Mouse (Mus musculus) intestine, embryonic 14.5 days (tissue): Measurements from ENCODE around the gene Csf2. TPM values are rescaled to one million over a fixed set of nuclear protein-coding genes. Genes with fewer than 3 reads are reported as not detected.

Experiments
- ATAC-seq: fragments of 200-750 bp; cut with Nextera tagmentation; replicated peaks from 2 replicates; pipeline ENCODE4 v1.8.0; 2017; ENCODE audit warnings: low read depth, moderate number of reproducible peaks, moderate TSS enrichment, moderate library complexity; ENCODE audit not compliant: low FRiP score, low TSS enrichment
- DNase-seq: peaks from one replicate; pipeline ENCODE4 v3.0.0-alpha.2; 2018; ENCODE audit warnings: low spot score
- H3K27ac ChIP-seq: fragments of 300-500 bp; sonication (generic); 2 replicates; pipeline ENCODE4 v1.5.1; 2014; ENCODE audit warnings: low read depth, mild to moderate bottlenecking, control low read depth
- H3K27me3 ChIP-seq: fragments of 300-500 bp; sonication (generic); replicated peaks from 2 replicates; pipeline ENCODE4 v1.6.1; 2014; ENCODE audit warnings: low read length, control low read depth; ENCODE audit not compliant: control insufficient read depth, insufficient read depth
- H3K36me3 ChIP-seq: fragments of 300-500 bp; sonication (generic); 2 replicates; pipeline ENCODE4 v1.6.1; 2014; ENCODE audit warnings: low read length, control low read depth; ENCODE audit not compliant: control insufficient read depth, insufficient read depth
- H3K4me1 ChIP-seq: fragments of 300-500 bp; sonication (generic); replicated peaks from 2 replicates; pipeline ENCODE4 v1.6.1; 2014; ENCODE audit warnings: low read length, control low read depth, mixed read lengths; ENCODE audit not compliant: control insufficient read depth, insufficient read depth
- H3K4me2 ChIP-seq: fragments of 300-500 bp; sonication (generic); 2 replicates; pipeline ENCODE4 v1.6.1; 2014; ENCODE audit warnings: low read length
- H3K4me3 ChIP-seq: fragments of 300-500 bp; sonication (generic); 2 replicates; pipeline ENCODE4 v1.5.1; 2014; ENCODE audit warnings: low read depth, low read length, control low read depth, mixed read lengths
- H3K9ac ChIP-seq: fragments of 300-500 bp; sonication (generic); 2 replicates; pipeline ENCODE4 v1.6.1; 2014; ENCODE audit warnings: mild to moderate bottlenecking, low read length
- H3K9me3 ChIP-seq: fragments of 300-500 bp; sonication (generic); 2 replicates; pipeline ENCODE4 v1.6.1; 2016; ENCODE audit warnings: low read length, control low read depth; ENCODE audit not compliant: control insufficient read depth
- WGBS: fragments of 180-500 bp; shearing (Covaris S2); extraction: QIAGEN DNeasy Blood & Tissue Kit; methylation state at CpG from one replicate; pipeline ENCODE4 v1.1.7; 2014; 5-methylcytosine and 5-hydroxymethylcytosine counted together
- polyA plus RNA-seq: library from polyadenylated mRNA; unstranded; fragments of >200 nt; fragmentation: Nextera tagmentation; extraction: Ambion mirVana; gene quantifications from 2 replicates; pipeline ENCODE4 v1.2.1, GENCODE M21; 2014

Csf2 gene
- polyA plus RNA-seq, 1 experiment from 2014 or later, result 0.31 TPM

DNA sequence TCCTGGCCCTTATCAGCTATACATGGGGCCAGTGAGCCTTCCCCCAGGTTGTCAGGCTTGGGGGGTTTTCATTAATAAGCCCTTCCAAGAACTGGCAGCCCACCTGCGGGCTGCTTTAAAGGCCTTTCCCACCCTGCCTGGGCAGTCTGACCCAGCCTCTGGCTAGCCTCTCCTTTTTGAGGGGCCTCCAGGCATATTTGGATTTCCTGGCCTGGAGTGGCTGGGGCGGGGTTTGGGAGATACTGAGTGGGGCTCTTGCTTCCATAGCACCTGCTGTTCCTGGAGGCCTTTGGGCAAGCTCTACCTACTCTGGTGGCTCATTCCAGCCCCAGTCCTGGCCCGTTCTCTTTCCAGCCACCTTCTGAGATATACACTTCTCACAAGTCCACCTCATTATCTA is 281 bp upstream of the Csf2 start:
- Histone ChIP-seq H3K27me3 (no peaks in the 10 kb centered on the region), H3K9ac (no peak overlapping the region), H3K4me2 (no peak overlapping the region), H3K27ac (no peak overlapping the region), H3K9me3 (no peaks in the 10 kb centered on the region), H3K4me1 (no peaks in the 10 kb centered on the region), H3K36me3 (no peaks in the 10 kb centered on the region), H3K4me3 (no peak overlapping the region)
- WGBS, result 77% methylated on average over 3 of the region's 3 CpGs
- ATAC-seq, result no peak
- no peak for DNase-seq

DNA sequence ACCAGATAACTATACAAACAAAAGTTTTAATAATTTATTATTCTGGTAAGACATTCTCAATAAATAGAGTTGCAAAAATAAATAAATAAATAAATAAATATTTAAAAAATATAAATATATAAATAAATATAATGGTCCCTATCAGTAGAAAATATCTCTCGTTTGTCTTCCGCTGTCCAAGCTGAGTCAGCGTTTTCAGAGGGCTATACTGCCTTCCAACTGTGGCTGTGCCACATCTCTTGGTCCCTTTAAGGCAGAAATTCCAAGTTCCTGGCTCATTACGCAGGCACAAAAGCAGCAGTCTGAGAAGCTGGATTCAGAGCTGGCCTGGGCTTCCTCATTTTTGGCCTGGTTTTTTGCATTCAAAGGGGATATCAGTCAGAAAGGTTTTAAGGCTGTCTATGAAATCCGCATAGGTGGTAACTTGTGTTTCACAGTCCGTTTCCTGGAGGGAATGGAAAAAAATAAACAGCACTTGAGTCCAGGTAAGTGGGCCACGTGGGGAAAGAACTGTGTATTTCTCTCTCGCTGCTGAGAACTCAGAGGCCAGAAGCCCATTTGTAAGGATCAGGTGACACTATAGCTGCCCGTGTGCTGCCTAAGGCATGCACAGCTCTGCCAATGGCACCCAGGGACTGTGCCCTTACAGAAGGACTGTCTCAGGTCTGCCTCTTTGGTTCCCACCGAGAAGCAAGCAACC is 2.1 kb downstream of the Csf2 start:
- Histone ChIP-seq H3K27me3 (no peaks in the 10 kb centered on the region), H3K4me1 (no peaks in the 10 kb centered on the region), H3K4me2 (no peak overlapping the region), H3K4me3 (no peak overlapping the region), H3K36me3 (no peaks in the 10 kb centered on the region), H3K9ac (no peak overlapping the region), H3K9me3 (no peaks in the 10 kb centered on the region), H3K27ac (no peak overlapping the region)
- no peak for DNase-seq
- WGBS, result 68% methylated on average over 10 of the region's 10 CpGs
- no peak for ATAC-seq

DNA sequence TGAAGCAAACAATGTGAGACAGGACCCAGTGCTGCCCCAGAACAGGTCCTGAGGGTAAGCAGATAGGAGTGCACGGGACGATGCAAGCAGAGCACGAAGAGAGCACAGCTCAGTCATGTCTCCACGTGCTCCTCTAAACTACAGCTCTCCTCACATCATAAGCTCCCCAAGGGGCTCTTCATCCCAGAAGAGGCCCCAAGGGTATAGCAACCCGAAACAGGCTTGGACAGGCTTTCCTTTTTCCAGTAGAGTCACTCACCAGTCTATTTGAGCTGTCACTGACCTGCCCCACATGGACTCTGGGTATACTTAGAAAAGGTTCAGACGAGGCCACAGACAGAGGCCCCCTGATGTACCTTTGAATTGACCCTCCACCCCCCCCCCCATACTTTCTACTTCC is 5.0 kb downstream of the Csf2 start:
- ATAC-seq (no peak), DNase-seq (no peak)
- Histone ChIP-seq H3K4me3 (no peak overlapping the region), H3K36me3 (no peaks in the 10 kb centered on the region), H3K4me2 (no peak overlapping the region), H3K27me3 (no peaks in the 10 kb centered on the region), H3K9me3 (no peaks in the 10 kb centered on the region), H3K9ac (no peak overlapping the region), H3K27ac (no peak overlapping the region), H3K4me1 (no peaks in the 10 kb centered on the region)
- WGBS, result 66% methylated on average over 6 of the region's 6 CpGs

DNA sequence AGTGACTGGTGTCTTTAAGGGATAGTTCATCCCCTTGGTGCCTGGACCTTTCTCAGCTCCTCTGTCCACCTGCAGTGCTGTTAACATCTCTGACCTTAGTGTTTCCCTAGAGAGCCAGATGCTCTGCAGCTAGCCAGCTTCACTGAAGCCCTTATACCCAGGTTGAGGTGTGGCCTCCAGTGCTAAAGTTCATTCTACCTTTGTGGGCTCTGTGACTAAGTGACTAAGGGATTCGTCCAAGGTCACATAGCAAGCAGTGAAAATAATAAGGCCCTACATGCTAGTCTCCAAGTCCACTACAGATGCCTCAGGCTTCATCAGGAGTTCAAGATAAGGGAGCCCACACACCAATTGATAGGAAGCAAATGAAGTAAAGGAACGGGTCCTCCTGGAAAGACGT is 7.0 kb downstream of the Csf2 start:
- Histone ChIP-seq H3K27ac (no peak overlapping the region), H3K9ac (no peak overlapping the region), H3K4me1 (no peaks in the 10 kb centered on the region), H3K4me2 (no peak overlapping the region), H3K9me3 (no peaks in the 10 kb centered on the region), H3K27me3 (no peaks in the 10 kb centered on the region), H3K36me3 (no peaks in the 10 kb centered on the region), H3K4me3 (no peak overlapping the region)
- no peak for DNase-seq
- ATAC-seq, result no peak
- 82% methylated on average over 3 of the region's 3 CpGs for WGBS

DNA sequence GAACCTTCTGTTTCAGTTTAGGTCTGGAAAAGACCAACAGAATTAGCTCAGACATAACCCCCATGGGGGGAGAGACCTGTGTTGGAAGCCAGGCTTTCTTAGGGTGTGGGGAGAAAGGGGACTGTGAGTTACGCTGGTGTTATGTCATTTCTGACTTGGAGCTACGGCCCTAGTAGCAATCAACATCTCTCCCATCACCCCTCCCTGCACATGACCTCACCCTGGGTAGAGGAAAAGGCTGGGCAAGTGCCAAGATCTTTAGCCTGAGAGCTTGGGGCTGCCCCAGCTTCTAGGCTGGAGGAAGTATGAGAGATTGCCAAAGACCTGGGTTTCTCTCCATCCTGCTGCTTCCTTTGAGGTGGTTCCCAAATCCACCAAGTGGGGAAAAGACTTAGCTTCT is 12.5 kb downstream of the Csf2 start:
- WGBS, result 67% methylated on average over 2 of the region's 2 CpGs

DNA sequence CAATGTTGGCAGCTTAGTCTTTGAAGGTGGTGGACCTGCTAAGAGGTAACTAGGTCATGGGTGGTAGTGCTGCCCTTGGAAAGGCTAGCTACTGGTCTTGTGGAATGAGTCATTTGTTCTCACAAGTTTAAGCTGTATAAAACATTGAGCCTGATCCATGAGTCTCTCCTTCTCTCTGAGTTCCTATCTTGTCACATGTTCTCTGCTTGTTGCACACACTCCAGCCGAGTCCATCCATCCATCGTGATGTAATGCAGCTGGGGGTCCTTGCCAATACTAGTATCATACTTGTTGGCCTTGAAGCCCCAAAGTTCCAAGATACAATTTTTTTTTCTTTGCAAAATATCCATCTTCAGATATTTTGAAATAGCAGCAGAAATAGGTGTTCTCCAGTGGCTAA is 22.0 kb downstream of the Csf2 start:
- H3K4me2 ChIP-seq, result no peak overlapping the region
- H3K9me3 ChIP-seq, result no peaks in the 10 kb centered on the region
- H3K27ac ChIP-seq, result no peak overlapping the region
- H3K4me3 ChIP-seq, result no peak overlapping the region
- no peak for ATAC-seq
- no peaks in the 10 kb centered on the region for H3K36me3 ChIP-seq
- 89% methylated on average over 2 of the region's 2 CpGs for WGBS
- no peak for DNase-seq
- no peaks in the 10 kb centered on the region for H3K27me3 ChIP-seq
- H3K4me1 ChIP-seq, result no peaks in the 10 kb centered on the region
- H3K9ac ChIP-seq, result no peak overlapping the region

More for the DNA sequence above, 12.5 kb downstream of the Csf2 start:
- Histone ChIP-seq H3K4me1 (no peaks in the 10 kb centered on the region), H3K27ac (no peak overlapping the region), H3K4me2 (no peak overlapping the region), H3K9ac (no peak overlapping the region), H3K9me3 (no peaks in the 10 kb centered on the region), H3K36me3 (no peaks in the 10 kb centered on the region), H3K27me3 (no peaks in the 10 kb centered on the region), H3K4me3 (no peak overlapping the region)
- DNase-seq (no peak), ATAC-seq (no peak)

DNA sequence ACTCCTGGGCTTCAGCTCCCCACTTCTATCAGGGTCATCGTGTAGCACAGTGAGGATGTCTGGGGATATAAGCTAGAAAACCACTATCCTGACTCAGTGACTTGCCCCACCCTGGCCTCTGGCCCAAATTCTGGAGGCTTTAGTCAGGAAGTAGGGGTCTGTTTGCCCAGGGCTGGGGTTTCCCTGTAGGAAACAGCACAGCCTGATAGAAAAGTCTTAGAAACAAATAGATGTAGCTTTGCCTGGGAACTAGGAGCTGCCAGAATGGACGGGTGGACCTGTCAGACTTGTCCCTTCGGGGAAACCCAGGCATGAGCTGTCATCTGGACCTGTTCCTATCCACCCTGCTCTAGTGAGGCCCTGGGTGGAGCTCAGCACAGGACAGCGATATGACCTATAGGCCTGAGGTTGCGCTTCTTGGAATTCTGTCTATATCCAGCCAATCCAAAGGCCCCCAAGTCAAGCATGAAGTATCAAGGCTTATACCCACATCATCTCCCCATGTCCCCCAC is 24.9 kb downstream of the Csf2 start:
- H3K4me1 ChIP-seq, result no peaks in the 10 kb centered on the region
- WGBS, result 85% methylated on average over 5 of the region's 5 CpGs
- H3K27ac ChIP-seq, result no peak overlapping the region
- H3K4me3 ChIP-seq, result no peak overlapping the region
- no peaks in the 10 kb centered on the region for H3K36me3 ChIP-seq
- ATAC-seq (no peak), DNase-seq (no peak)
- no peaks in the 10 kb centered on the region for H3K27me3 ChIP-seq
- H3K9me3 ChIP-seq, result no peaks in the 10 kb centered on the region
- H3K4me2 ChIP-seq, result no peak overlapping the region
- H3K9ac ChIP-seq, result no peak overlapping the region

DNA sequence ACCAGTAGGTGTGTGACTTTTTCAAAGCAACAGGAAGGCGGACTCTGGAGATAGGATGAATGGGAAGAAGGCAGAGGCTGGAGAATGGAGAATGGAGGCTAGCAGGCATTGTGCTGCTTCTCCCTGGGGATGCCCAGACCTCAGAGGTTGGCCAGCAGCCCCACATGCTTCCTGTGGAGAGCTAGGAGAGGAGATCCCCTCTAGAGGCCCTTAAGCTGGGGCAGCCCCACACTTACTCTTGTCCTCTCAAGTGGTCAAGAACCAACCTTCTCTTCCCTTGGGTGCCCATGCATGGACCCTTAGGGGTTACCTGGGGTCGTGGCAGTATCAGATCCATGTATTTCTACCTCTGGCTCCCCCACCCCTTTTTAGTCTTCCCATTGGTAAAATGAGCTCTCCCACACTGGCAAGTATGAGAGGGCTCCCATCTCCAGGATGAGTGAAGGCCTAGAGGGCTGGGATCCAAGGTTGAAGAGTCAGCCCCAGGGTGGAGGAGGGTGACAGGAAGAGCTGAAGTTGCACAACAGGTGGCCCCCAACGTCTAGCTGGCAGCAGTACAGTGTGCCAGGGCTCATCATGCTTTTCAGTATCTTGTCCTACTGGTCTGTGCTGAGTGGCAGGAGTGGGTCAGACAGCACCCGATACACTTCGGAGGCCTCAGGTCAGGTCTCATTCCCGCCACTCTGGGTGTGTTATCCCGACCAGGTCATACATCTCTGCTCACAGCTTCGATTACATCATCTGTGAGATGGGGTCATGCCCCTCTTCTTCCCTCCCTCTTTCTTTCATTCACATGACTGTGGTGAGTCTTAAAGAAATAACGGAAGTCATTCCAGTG is 25.6 kb downstream of the Csf2 start:
- Histone ChIP-seq H3K27ac (no peak overlapping the region), H3K27me3 (no peaks in the 10 kb centered on the region), H3K36me3 (no peaks in the 10 kb centered on the region), H3K4me2 (no peak overlapping the region), H3K9me3 (no peaks in the 10 kb centered on the region), H3K4me3 (no peak overlapping the region), H3K4me1 (no peaks in the 10 kb centered on the region), H3K9ac (no peak overlapping the region)
- ATAC-seq, result no peak
- DNase-seq, result no peak
- 79% methylated on average over 9 of the region's 9 CpGs for WGBS
